Mouse (Mus musculus): ENCODE data around the gene Gtf2e1.

Gene Gtf2e1

DNA sequence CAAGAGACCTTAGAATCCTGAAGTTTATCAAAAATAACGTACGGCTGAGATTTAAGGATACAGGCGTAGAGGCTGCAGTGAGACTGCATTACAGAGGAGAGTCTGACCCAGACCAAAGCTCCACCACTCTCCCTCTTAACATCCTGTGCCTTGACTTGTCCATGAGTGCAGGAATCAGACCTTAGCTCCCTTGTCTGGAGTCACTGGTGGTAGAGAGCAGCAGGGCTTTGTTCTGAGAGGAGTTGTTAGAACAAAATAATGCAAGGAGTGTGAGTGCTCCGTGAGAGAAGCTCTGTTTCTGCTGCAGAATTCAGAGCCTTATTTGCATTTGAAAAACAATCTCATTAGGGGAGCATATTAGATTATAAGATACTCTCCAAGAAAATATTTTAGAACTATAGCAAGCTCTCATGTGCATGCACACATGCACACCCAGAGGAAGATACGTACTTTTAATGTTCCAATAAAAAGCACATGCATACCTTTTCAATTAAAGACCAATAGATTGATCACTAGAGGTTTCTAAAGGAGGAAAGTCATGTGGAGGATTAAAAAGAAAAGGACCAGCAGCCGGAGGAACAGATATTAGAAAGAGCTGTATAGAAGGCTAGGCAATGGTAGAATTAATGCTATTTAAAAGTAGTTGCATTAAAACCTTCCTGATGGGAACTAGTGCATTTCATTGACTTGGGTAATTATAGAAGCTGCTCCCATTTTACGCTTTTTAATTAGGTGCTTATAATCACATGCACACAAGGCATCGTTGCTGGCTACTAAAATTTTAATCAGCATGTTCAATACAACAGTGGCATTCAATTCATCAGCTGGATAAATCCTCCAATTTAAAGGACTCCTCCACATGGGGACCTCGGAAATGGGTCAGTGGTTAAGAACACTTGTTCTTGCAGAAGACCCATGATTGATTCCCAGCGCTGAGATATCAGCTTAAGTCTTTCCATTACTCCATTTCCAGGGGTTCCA is 61.0 kb downstream of the Gtf2e1 start:
- no peak for DNase-seq (ENCODE audit: low spot score in 2 of 2)

DNA sequence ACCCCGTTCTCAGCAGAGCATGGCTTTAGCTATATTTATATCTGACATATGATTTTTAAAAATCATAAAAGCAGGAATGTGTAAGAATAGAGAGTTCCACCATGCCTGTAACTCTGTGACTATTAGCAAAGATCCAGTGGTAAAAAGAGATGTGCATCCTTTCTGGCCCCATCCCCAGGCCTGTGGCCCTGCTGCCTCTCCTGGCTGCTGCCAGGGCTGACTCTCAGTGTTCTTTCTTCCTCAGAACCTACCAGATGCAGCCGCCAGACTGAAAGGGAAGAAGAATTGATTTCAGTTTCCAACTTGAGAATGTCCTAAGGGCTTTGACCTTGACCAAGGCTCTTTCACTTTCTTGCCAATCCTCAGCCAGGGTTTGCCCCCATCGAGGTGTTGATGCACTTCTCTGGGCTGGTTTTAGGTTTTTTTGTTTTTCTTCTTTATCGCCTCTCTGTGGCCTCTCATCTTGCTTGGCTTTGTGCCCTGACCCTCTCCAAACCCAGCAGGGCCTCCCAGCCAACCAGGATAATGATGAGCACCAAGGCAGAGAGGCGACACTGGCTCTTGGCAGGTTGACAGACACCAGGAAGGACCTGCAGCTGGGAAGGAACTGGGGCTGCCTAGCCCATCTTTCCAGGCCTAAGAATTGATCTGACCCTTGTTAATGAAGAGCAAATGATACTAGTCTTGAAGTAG is 66.8 kb downstream of the Gtf2e1 start:
- no peak for DNase-seq (ENCODE audit: low spot score in 2 of 2)

DNA sequence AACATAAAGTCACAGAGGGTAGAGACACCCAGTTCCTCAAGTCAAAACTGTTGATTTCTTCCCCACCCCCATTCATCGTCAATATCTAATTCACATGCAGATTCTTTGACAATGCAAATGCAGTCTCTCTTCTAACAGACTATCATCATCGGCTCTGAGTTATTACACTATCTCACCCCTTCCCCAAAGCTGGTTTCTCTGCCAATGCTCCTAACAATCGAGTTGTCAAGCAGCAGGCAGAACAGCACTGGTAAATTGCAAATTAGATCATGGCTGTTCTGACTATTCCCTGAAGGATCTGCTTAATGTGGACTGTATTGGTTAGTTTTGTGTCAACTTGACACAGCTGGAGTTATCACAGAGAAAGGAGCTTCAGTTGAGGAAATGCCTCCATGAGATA is 70.0 kb downstream of the Gtf2e1 start:
- no peak for DNase-seq (ENCODE audit: low spot score in 2 of 2)

DNA sequence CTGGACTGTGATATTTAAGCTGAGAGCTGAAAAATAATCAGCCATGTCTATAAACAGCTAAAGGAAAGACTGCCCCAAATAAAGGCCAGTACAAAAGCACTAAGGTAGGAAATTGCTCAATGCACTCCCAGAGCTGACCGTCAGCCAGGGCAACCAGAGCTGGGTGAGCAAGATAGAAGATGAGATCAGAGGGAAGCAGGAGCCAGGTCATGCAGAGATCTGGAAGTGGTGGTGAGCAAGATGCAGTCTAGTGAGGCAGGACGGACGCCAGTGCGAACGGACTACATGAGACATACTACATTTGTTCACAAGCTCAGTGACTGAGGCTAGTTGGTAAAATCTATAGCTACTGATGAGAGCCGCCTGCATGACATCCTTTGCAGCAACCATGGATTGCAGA is 75.6 kb downstream of the Gtf2e1 start:
- DNase-seq (ENCODE audit: low spot score in 2 of 2): no peak

DNA sequence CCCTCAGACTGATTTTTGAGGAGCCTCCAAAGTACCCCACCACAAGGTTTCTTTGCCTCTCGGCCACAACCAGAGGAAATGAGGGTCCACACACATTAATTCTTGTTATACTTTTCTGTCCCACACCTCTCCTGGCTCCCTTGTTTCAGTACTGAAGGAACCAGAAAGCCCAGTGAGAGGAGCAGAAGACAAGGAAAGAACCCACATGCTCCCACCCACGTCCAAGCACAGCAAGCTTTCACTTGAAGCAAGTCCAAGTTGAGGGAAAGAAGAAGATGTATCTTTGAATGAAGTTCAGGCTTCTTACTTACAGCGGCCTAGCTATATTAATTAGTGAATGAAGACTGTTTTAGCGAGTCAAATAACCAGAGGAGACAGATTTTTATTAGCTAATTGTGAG is 76.7 kb downstream of the Gtf2e1 start:
- no peak for DNase-seq (ENCODE audit: low spot score in 2 of 2)

DNA sequence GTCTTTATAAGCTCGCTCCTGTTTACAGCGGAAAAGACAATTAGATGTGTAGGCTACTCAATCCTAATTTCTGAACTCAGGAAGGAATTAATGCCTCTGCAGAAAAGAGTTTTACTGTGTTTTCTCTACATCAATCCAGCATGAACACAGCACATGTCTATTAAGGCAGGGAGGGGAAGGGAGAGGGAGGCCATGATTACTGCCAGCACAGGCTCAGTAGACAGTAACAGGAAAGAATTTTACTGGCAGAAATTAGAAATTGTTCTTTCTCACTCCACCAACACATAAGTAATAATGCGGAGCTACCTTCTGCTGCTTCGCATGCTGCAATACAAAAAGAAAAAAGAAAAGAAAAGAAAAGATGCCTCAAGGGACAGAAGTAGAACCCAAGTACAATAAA is 78.0 kb downstream of the Gtf2e1 start:
- DNase-seq (ENCODE audit: low spot score in 2 of 2): no peak
